ENCODE assay signal across 1 mouse cellular context in genomic region chr9:106891829-106892551, GRCm38 (mm10).
A peak's percentile ranks its signal among the peaks of the same experiment; 100 is the strongest.
TF ChIP-seq lines count a peak whose summit lies in the region.

TSS of gene Manf (minus strand) at chr9:106891979.

TF ChIP-seq in MEL, 35 proteins besides CTCF, POLR2A, EP300 and RAD21 (continued from another document):
- TF ChIP-seq E2F4 (IDR thresholded peaks at IDR 0.05; ENCODE audit: borderline replicate concordance, low read depth, low read length) = peak; percentile 83; the same call in 1 of the 2 replicates
- TF ChIP-seq ZMIZ1 (IDR thresholded peaks at IDR 0.05; ENCODE audit: low read depth, low read length) = peak; percentile 87
- TF ChIP-seq MAFK (IDR thresholded peaks at IDR 0.05; ENCODE audit: borderline replicate concordance, low read depth, low read length) = no peak
- TF ChIP-seq NELFE (IDR thresholded peaks at IDR 0.05; ENCODE audit: low read depth, low read length) = peak; percentile 95
- peak; percentile 93 for TF ChIP-seq POLR2AphosphoS2 (IDR thresholded peaks at IDR 0.05; ENCODE audit: low read length)
